Mouse (Mus musculus) testis, adult 2 months (tissue): ENCODE data around the gene Fam217a. TPM values are rescaled to one million over a fixed set of nuclear protein-coding genes. Genes with fewer than 3 reads are reported as not detected.
"Not testable (repeated sequence)": the region's sequence is repeated elsewhere in the genome, so short reads cannot be mapped to it uniquely, and the experiment has no call there.

Experiments
- H3K27ac ChIP-seq: fragments of 200-500 bp; 2 replicates; pipeline ENCODE4 v1.5.1; 2012; ENCODE audit warnings: low read depth, low read length; ENCODE audit not compliant: control insufficient read depth, insufficient read depth
- H3K27me3 ChIP-seq: fragments of 200-500 bp; 2 replicates; pipeline ENCODE4 v1.6.1; 2012; ENCODE audit warnings: mild to moderate bottlenecking, low read length, moderate library complexity; ENCODE audit not compliant: control insufficient read depth, insufficient read depth
- H3K36me3 ChIP-seq: fragments of 200-500 bp; 2 replicates; pipeline ENCODE4 v1.6.1; 2012; ENCODE audit warnings: mild to moderate bottlenecking, low read length; ENCODE audit not compliant: control insufficient read depth, insufficient read depth
- H3K4me1 ChIP-seq: fragments of 200-500 bp; 2 replicates; pipeline ENCODE4 v1.6.1; 2012; ENCODE audit warnings: low read length; ENCODE audit not compliant: control insufficient read depth, insufficient read depth
- H3K4me3 ChIP-seq: fragments of 200-500 bp; 2 replicates; pipeline ENCODE4 v1.5.1; 2012; ENCODE audit warnings: low read depth, mild to moderate bottlenecking, low read length, moderate library complexity, mixed read lengths; ENCODE audit not compliant: control insufficient read depth
- CTCF ChIP-seq: fragments of 200-500 bp; IDR thresholded peaks from 2 replicates; pipeline ENCODE4 v1.5.1; 2012; ENCODE audit warnings: low read depth, mild to moderate bottlenecking, inconsistent platforms, low read length, moderate library complexity; ENCODE audit not compliant: control insufficient read depth, insufficient read depth, insufficient replicate concordance
- POLR2A ChIP-seq: fragments of 200-500 bp; IDR thresholded peaks from 2 replicates; pipeline ENCODE4 v1.6.1; 2012; ENCODE audit warnings: low read depth, mild to moderate bottlenecking, inconsistent platforms, low read length, moderate library complexity; ENCODE audit not compliant: control insufficient read depth
- polyA plus RNA-seq: library from polyadenylated mRNA; depleted of rRNA; stranded (reverse); fragments of >200 nt; gene quantifications from 2 replicates; pipeline ENCODE4 v1.2.3, GENCODE M21; 2012; rRNA removed

Gene Fam217a
- polyA plus RNA-seq, result 119 and 125 TPM in 2 replicates

GRCm38 (mm10) chr13:34924210-34924609, at the start of gene Fam217a, which contains the start of gene 4933417A18Rik:
Gene Fam217a (minus strand): TSS chr13:34924310.
Gene 4933417A18Rik (plus strand): TSS chr13:34924409.
- H3K4me1 ChIP-seq, result no peaks in the 10 kb centered on the region
- H3K36me3 ChIP-seq, result no peaks in the 10 kb centered on the region
- H3K27me3 ChIP-seq, result no peaks in the 10 kb centered on the region
- peak within 1 kb of the TSS; percentile 53 for H3K4me3 ChIP-seq
- TF ChIP-seq POLR2A (peak; percentile 28; the same call in 1 of the 2 replicates), CTCF (no peak)
- no peak within 1 kb of the TSS for H3K27ac ChIP-seq

- TF ChIP-seq CTCF (no peak), POLR2A (no peak)
- Histone ChIP-seq H3K36me3 (no peaks in the 10 kb centered on the region), H3K4me3 (no peak overlapping the region)
These were observed 49.7 kb upstream of the Fam217a start for GRCm38 (mm10) chr13:34973770-34974169.

GRCm38 (mm10) chr13:34973149-34973548, 49.0 kb upstream of the Fam217a start:
- TF ChIP-seq CTCF (no peak), POLR2A (no peak)

More at GRCm38 (mm10) chr13:34973770-34974169, 49.7 kb upstream of the Fam217a start:
- Histone ChIP-seq H3K4me1 (no peaks in the 10 kb centered on the region), H3K27ac (no peak overlapping the region), H3K27me3 (no peaks in the 10 kb centered on the region)

GRCm38 (mm10) chr13:34972456-34972855, 48.3 kb upstream of the Fam217a start:
- not testable (repeated sequence) for H3K4me3 ChIP-seq, H3K27me3 ChIP-seq, H3K4me1 ChIP-seq, H3K27ac ChIP-seq, H3K36me3 ChIP-seq

More at GRCm38 (mm10) chr13:34973149-34973548, 49.0 kb upstream of the Fam217a start:
- H3K36me3 ChIP-seq, result no peaks in the 10 kb centered on the region
- no peaks in the 10 kb centered on the region for H3K4me1 ChIP-seq
- no peak overlapping the region for H3K27ac ChIP-seq
- H3K4me3 ChIP-seq, result no peak overlapping the region
- H3K27me3 ChIP-seq, result no peaks in the 10 kb centered on the region

GRCm38 (mm10) chr13:34965647-34966046, 41.5 kb upstream of the Fam217a start:
- not testable (repeated sequence) for H3K36me3 ChIP-seq, H3K27me3 ChIP-seq, H3K4me3 ChIP-seq, H3K27ac ChIP-seq, H3K4me1 ChIP-seq

GRCm38 (mm10) chr13:34964866-34965265, 40.8 kb upstream of the Fam217a start:
- no peaks in the 10 kb centered on the region for H3K36me3 ChIP-seq
- H3K27ac ChIP-seq, result no peak overlapping the region
- TF ChIP-seq CTCF, result no peak
- TF ChIP-seq POLR2A, result no peak
- H3K4me1 ChIP-seq, result peaks cover 7% of the 10 kb centered on the region
- no peaks in the 10 kb centered on the region for H3K27me3 ChIP-seq
- no peak overlapping the region for H3K4me3 ChIP-seq

GRCm38 (mm10) chr13:34964419-34964818, 40.3 kb upstream of the Fam217a start:
- Histone ChIP-seq H3K36me3 (no peaks in the 10 kb centered on the region), H3K27ac (no peak overlapping the region), H3K4me1 (peaks cover 7% of the 10 kb centered on the region), H3K27me3 (no peaks in the 10 kb centered on the region), H3K4me3 (no peak overlapping the region)
- TF ChIP-seq POLR2A (no peak), CTCF (no peak)
